Mouse (Mus musculus): ENCODE measurements at regions not wholly inside any gene's neighbourhood (a gene's known extent, or its start where the extent isn't known, plus 50 kb on each side); places are given as distances from the start of the nearest gene placed in this dataset.
"Not testable (repeated sequence)": the region's sequence is repeated elsewhere in the genome, so short reads cannot be mapped to it uniquely, and the experiment has no call there.

- peaks cover 12% of the 10 kb centered on the region for H3K4me1 ChIP-seq (ENCODE audit: control insufficient read depth, insufficient read depth, low read length)
- TF ChIP-seq POLR2A (IDR thresholded peaks at IDR 0.05; ENCODE audit: borderline replicate concordance, low read depth, low read length) = no peak
- no peak for TF ChIP-seq CTCF (IDR thresholded peaks at IDR 0.05; ENCODE audit: low read depth, low read length)
- H3K27ac ChIP-seq (ENCODE audit: insufficient read depth, low read depth, low read length) = no peak overlapping the region
- no peak overlapping the region for H3K4me3 ChIP-seq (ENCODE audit: insufficient read depth, low read length)
Measured at GRCm38 (mm10) chr10:120697275-120697856, 201.5 kb downstream of the Msrb3 start.

- Histone ChIP-seq H3K27ac (ENCODE audit: insufficient read depth, low read depth, low read length) (no peak overlapping the region), H3K4me3 (ENCODE audit: insufficient read depth, low read length) (no peak overlapping the region), H3K4me1 (ENCODE audit: control insufficient read depth, insufficient read depth, low read length) (peaks cover 7% of the 10 kb centered on the region)
- TF ChIP-seq CTCF (IDR thresholded peaks at IDR 0.05; ENCODE audit: low read depth, low read length) (no peak), POLR2A (IDR thresholded peaks at IDR 0.05; ENCODE audit: borderline replicate concordance, low read depth, low read length) (no peak)
Measured at GRCm38 (mm10) chr10:120696481-120696880, 202.4 kb downstream of the Msrb3 start.

- TF ChIP-seq POLR2A (IDR thresholded peaks at IDR 0.05; ENCODE audit: borderline replicate concordance, low read depth, low read length) (no peak), CTCF (IDR thresholded peaks at IDR 0.05; ENCODE audit: low read depth, low read length) (no peak)
- H3K4me1 ChIP-seq (ENCODE audit: control insufficient read depth, insufficient read depth, low read length) = peaks cover 2% of the 10 kb centered on the region
- no peak overlapping the region for H3K27ac ChIP-seq (ENCODE audit: insufficient read depth, low read depth, low read length)
- no peak overlapping the region for H3K4me3 ChIP-seq (ENCODE audit: insufficient read depth, low read length)
Measured at GRCm38 (mm10) chr10:120694472-120694871, 204.4 kb downstream of the Msrb3 start.

- H3K4me3 ChIP-seq (ENCODE audit: insufficient read depth, low read length) = no peak overlapping the region
- H3K4me1 ChIP-seq (ENCODE audit: control insufficient read depth, insufficient read depth, low read length) = peaks cover 2% of the 10 kb centered on the region
- no peak for TF ChIP-seq POLR2A (IDR thresholded peaks at IDR 0.05; ENCODE audit: borderline replicate concordance, low read depth, low read length)
- TF ChIP-seq CTCF (IDR thresholded peaks at IDR 0.05; ENCODE audit: low read depth, low read length) = no peak
- no peak overlapping the region for H3K27ac ChIP-seq (ENCODE audit: insufficient read depth, low read depth, low read length)
Measured at GRCm38 (mm10) chr10:120691451-120691850, 207.4 kb downstream of the Msrb3 start.

- Histone ChIP-seq H3K4me3 (ENCODE audit: insufficient read depth, low read length) (no peak overlapping the region), H3K27ac (ENCODE audit: insufficient read depth, low read depth, low read length) (no peak overlapping the region), H3K4me1 (ENCODE audit: control insufficient read depth, insufficient read depth, low read length) (no peaks in the 10 kb centered on the region)
- no peak for TF ChIP-seq CTCF (IDR thresholded peaks at IDR 0.05; ENCODE audit: low read depth, low read length)
- no peak for TF ChIP-seq POLR2A (IDR thresholded peaks at IDR 0.05; ENCODE audit: borderline replicate concordance, low read depth, low read length)
Measured at GRCm38 (mm10) chr10:120686123-120686522, 209.9 kb upstream of the Hmga2 start.

- H3K4me1 ChIP-seq (ENCODE audit: control insufficient read depth, insufficient read depth, low read length) = peaks cover 11% of the 10 kb centered on the region
Measured at GRCm38 (mm10) chr10:120682021-120682420, 205.8 kb upstream of the Hmga2 start.

GRCm38 (mm10) chr10:120679982-120680381, 203.7 kb upstream of the Hmga2 start:
- Histone ChIP-seq H3K4me1 (ENCODE audit: control insufficient read depth, insufficient read depth, low read length) (peaks cover 11% of the 10 kb centered on the region), H3K27ac (ENCODE audit: insufficient read depth, low read depth, low read length) (no peak overlapping the region)

More at GRCm38 (mm10) chr10:120682021-120682420, 205.8 kb upstream of the Hmga2 start:
- no peak for TF ChIP-seq CTCF (IDR thresholded peaks at IDR 0.05; ENCODE audit: low read depth, low read length)
- no peak for TF ChIP-seq POLR2A (IDR thresholded peaks at IDR 0.05; ENCODE audit: borderline replicate concordance, low read depth, low read length)
- Histone ChIP-seq H3K4me3 (ENCODE audit: insufficient read depth, low read length) (no peak overlapping the region), H3K27ac (ENCODE audit: insufficient read depth, low read depth, low read length) (no peak overlapping the region)

GRCm38 (mm10) chr10:120678277-120678676, 202.0 kb upstream of the Hmga2 start:
- Histone ChIP-seq H3K27ac (ENCODE audit: insufficient read depth, low read depth, low read length) (no peak overlapping the region), H3K4me1 (ENCODE audit: control insufficient read depth, insufficient read depth, low read length) (peaks cover 23% of the 10 kb centered on the region), H3K4me3 (ENCODE audit: insufficient read depth, low read length) (no peak overlapping the region)
- TF ChIP-seq POLR2A (IDR thresholded peaks at IDR 0.05; ENCODE audit: borderline replicate concordance, low read depth, low read length) (no peak), CTCF (IDR thresholded peaks at IDR 0.05; ENCODE audit: low read depth, low read length) (no peak)

More at GRCm38 (mm10) chr10:120679982-120680381, 203.7 kb upstream of the Hmga2 start:
- no peak overlapping the region for H3K4me3 ChIP-seq (ENCODE audit: insufficient read depth, low read length)
- TF ChIP-seq CTCF (IDR thresholded peaks at IDR 0.05; ENCODE audit: low read depth, low read length) (no peak), POLR2A (IDR thresholded peaks at IDR 0.05; ENCODE audit: borderline replicate concordance, low read depth, low read length) (no peak)

GRCm38 (mm10) chr10:120675369-120675768, 199.1 kb upstream of the Hmga2 start:
- Histone ChIP-seq H3K27ac (ENCODE audit: insufficient read depth, low read depth, low read length) (no peak overlapping the region), H3K4me3 (ENCODE audit: insufficient read depth, low read length) (no peak overlapping the region), H3K4me1 (ENCODE audit: control insufficient read depth, insufficient read depth, low read length) (peaks cover 18% of the 10 kb centered on the region)
- TF ChIP-seq CTCF (IDR thresholded peaks at IDR 0.05; ENCODE audit: low read depth, low read length) (no peak), POLR2A (IDR thresholded peaks at IDR 0.05; ENCODE audit: borderline replicate concordance, low read depth, low read length) (no peak)

GRCm38 (mm10) chr10:120674321-120675045, 198.2 kb upstream of the Hmga2 start:
- TF ChIP-seq POLR2A (IDR thresholded peaks at IDR 0.05; ENCODE audit: borderline replicate concordance, low read depth, low read length) = no peak
- no peak for TF ChIP-seq CTCF (IDR thresholded peaks at IDR 0.05; ENCODE audit: low read depth, low read length)
- Histone ChIP-seq H3K4me1 (ENCODE audit: control insufficient read depth, insufficient read depth, low read length) (peaks cover 11% of the 10 kb centered on the region), H3K4me3 (ENCODE audit: insufficient read depth, low read length) (no peak overlapping the region), H3K27ac (ENCODE audit: insufficient read depth, low read depth, low read length) (0 out of 2 replicates have a peak overlapping the region, but pooled peaks have one; percentile 1)

- not testable (repeated sequence) for H3K27ac ChIP-seq (ENCODE audit: insufficient read depth, low read depth, low read length); H3K4me3 ChIP-seq (ENCODE audit: insufficient read depth, low read length)
- peaks cover 23% of the 10 kb centered on the region for H3K4me1 ChIP-seq (ENCODE audit: control insufficient read depth, insufficient read depth, low read length)
Measured at GRCm38 (mm10) chr10:120667678-120668031, 191.4 kb upstream of the Hmga2 start.
